Mouse (Mus musculus): ENCODE measurements around the gene Cad. TPM values are rescaled to one million over a fixed set of nuclear protein-coding genes. Genes with fewer than 3 reads are reported as not detected.
"Not testable (repeated sequence)": the region's sequence is repeated elsewhere in the genome, so short reads cannot be mapped to it uniquely, and the experiment has no call there.

The Cad gene
- polyA plus RNA-seq (2015; fragmentation: Nextera tagmentation; extraction: Ambion mirVana), result 11.8 and 13.9 TPM in 2 replicates

GRCm38 (mm10) chr5:31054261-31055215 is at the start of gene Cad:
TSS of gene Cad (plus strand) at chr5:31054780.
- H3K27me3 ChIP-seq (ENCODE audit: insufficient read depth, low read length), result no peaks in the 10 kb centered on the region
- H3K9me3 ChIP-seq (replicated peaks; ENCODE audit: low read length), result no peaks in the 10 kb centered on the region
- H3K36me3 ChIP-seq (ENCODE audit: insufficient read depth, low read length), result peaks cover 12% of the 10 kb centered on the region; the same call in 1 of the 2 replicates
- under 1% methylated on average over 63 of the region's 64 CpGs for WGBS
- H3K27ac ChIP-seq, result peak within 1 kb of the TSS; percentile 43; the same call in 1 of the 2 replicates
- peak; percentile 96 for ATAC-seq (replicated peaks; ENCODE audit: low FRiP score, low read depth)
- peak within 1 kb of the TSS; percentile 51 for H3K4me3 ChIP-seq (replicated peaks; ENCODE audit: low read depth, low read length)
- TF ChIP-seq CTCF (IDR thresholded peaks at IDR 0.05; ENCODE audit: low read depth), result peak; percentile 30
- H3K4me2 ChIP-seq (ENCODE audit: low read length), result peak within 1 kb of the TSS; percentile 83
- peak; percentile 95 for DNase-seq (ENCODE audit: low spot score)
- H3K9ac ChIP-seq (ENCODE audit: low read depth, low read length), result peak within 1 kb of the TSS; percentile 66
- H3K4me1 ChIP-seq (replicated peaks; ENCODE audit: insufficient read depth, low read length), result peaks cover 9% of the 10 kb centered on the region; the same call in 1 of the 2 replicates

GRCm38 (mm10) chr5:31012737-31013136 is 41.8 kb upstream of the Cad start:
- Histone ChIP-seq H3K27ac (no peak overlapping the region), H3K9ac (ENCODE audit: low read depth, low read length) (no peak overlapping the region), H3K4me3 (replicated peaks; ENCODE audit: low read depth, low read length) (no peak overlapping the region), H3K9me3 (replicated peaks; ENCODE audit: low read length) (no peaks in the 10 kb centered on the region), H3K4me1 (replicated peaks; ENCODE audit: insufficient read depth, low read length) (no peaks in the 10 kb centered on the region), H3K4me2 (ENCODE audit: low read length) (no peak overlapping the region), H3K27me3 (ENCODE audit: insufficient read depth, low read length) (no peaks in the 10 kb centered on the region), H3K36me3 (ENCODE audit: insufficient read depth, low read length) (no peaks in the 10 kb centered on the region)
- DNase-seq (ENCODE audit: low spot score) (no peak), ATAC-seq (replicated peaks; ENCODE audit: low FRiP score, low read depth) (no peak)
- WGBS, result 60% methylated on average over 3 of the region's 3 CpGs
- TF ChIP-seq CTCF (IDR thresholded peaks at IDR 0.05; ENCODE audit: low read depth), result no peak

GRCm38 (mm10) chr5:31015913-31016312 is 38.7 kb upstream of the Cad start:
- Histone ChIP-seq H3K36me3 (ENCODE audit: insufficient read depth, low read length) (no peaks in the 10 kb centered on the region), H3K27ac (no peak overlapping the region), H3K9ac (ENCODE audit: low read depth, low read length) (no peak overlapping the region), H3K9me3 (replicated peaks; ENCODE audit: low read length) (no peaks in the 10 kb centered on the region), H3K4me3 (replicated peaks; ENCODE audit: low read depth, low read length) (no peak overlapping the region), H3K4me1 (replicated peaks; ENCODE audit: insufficient read depth, low read length) (no peaks in the 10 kb centered on the region), H3K4me2 (ENCODE audit: low read length) (no peak overlapping the region), H3K27me3 (ENCODE audit: insufficient read depth, low read length) (no peaks in the 10 kb centered on the region)
- no peak for ATAC-seq (replicated peaks; ENCODE audit: low FRiP score, low read depth)
- DNase-seq (ENCODE audit: low spot score), result no peak
- WGBS, result 56% methylated on average over 2 of the region's 2 CpGs
- no peak for TF ChIP-seq CTCF (IDR thresholded peaks at IDR 0.05; ENCODE audit: low read depth)

GRCm38 (mm10) chr5:31021790-31022189 is 32.8 kb upstream of the Cad start:
- WGBS, result 91% methylated on average over 4 of the region's 5 CpGs
- not testable (repeated sequence) for ATAC-seq (replicated peaks; ENCODE audit: low FRiP score, low read depth); H3K9ac ChIP-seq (ENCODE audit: low read depth, low read length); H3K4me2 ChIP-seq (ENCODE audit: low read length); H3K4me1 ChIP-seq (replicated peaks; ENCODE audit: insufficient read depth, low read length); H3K27ac ChIP-seq; DNase-seq (ENCODE audit: low spot score); H3K36me3 ChIP-seq (ENCODE audit: insufficient read depth, low read length); H3K27me3 ChIP-seq (ENCODE audit: insufficient read depth, low read length); H3K4me3 ChIP-seq (replicated peaks; ENCODE audit: low read depth, low read length); H3K9me3 ChIP-seq (replicated peaks; ENCODE audit: low read length)

GRCm38 (mm10) chr5:31022690-31023089 is 31.9 kb upstream of the Cad start:
- TF ChIP-seq CTCF (IDR thresholded peaks at IDR 0.05; ENCODE audit: low read depth), result no peak
- ATAC-seq (replicated peaks; ENCODE audit: low FRiP score, low read depth) (no peak), DNase-seq (ENCODE audit: low spot score) (no peak)
- H3K4me1 ChIP-seq (replicated peaks; ENCODE audit: insufficient read depth, low read length), result no peaks in the 10 kb centered on the region
- no peak overlapping the region for H3K4me2 ChIP-seq (ENCODE audit: low read length)
- WGBS, result 47% methylated on average over 1 of the region's 1 CpGs
- no peaks in the 10 kb centered on the region for H3K27me3 ChIP-seq (ENCODE audit: insufficient read depth, low read length)
- no peaks in the 10 kb centered on the region for H3K36me3 ChIP-seq (ENCODE audit: insufficient read depth, low read length)
- H3K4me3 ChIP-seq (replicated peaks; ENCODE audit: low read depth, low read length), result no peak overlapping the region
- H3K27ac ChIP-seq, result no peak overlapping the region
- no peak overlapping the region for H3K9ac ChIP-seq (ENCODE audit: low read depth, low read length)
- H3K9me3 ChIP-seq (replicated peaks; ENCODE audit: low read length), result no peaks in the 10 kb centered on the region

- 23% methylated on average over 3 of the region's 4 CpGs for WGBS
- ATAC-seq (replicated peaks; ENCODE audit: low FRiP score, low read depth) (no peak), DNase-seq (ENCODE audit: low spot score) (no peak)
- H3K36me3 ChIP-seq (ENCODE audit: insufficient read depth, low read length), result no peaks in the 10 kb centered on the region
- no peak for TF ChIP-seq CTCF (IDR thresholded peaks at IDR 0.05; ENCODE audit: low read depth)
- H3K4me1 ChIP-seq (replicated peaks; ENCODE audit: insufficient read depth, low read length), result no peaks in the 10 kb centered on the region
- H3K9me3 ChIP-seq (replicated peaks; ENCODE audit: low read length), result no peaks in the 10 kb centered on the region
- H3K27me3 ChIP-seq (ENCODE audit: insufficient read depth, low read length), result no peaks in the 10 kb centered on the region
- no peak overlapping the region for H3K4me2 ChIP-seq (ENCODE audit: low read length)
- no peak overlapping the region for H3K27ac ChIP-seq
- H3K9ac ChIP-seq (ENCODE audit: low read depth, low read length), result no peak overlapping the region
- no peak overlapping the region for H3K4me3 ChIP-seq (replicated peaks; ENCODE audit: low read depth, low read length)
These were observed 31.3 kb upstream of the Cad start for GRCm38 (mm10) chr5:31023254-31023653.

Data from kidney, postnatal 0 days (tissue).